In the genomic region with DNA sequence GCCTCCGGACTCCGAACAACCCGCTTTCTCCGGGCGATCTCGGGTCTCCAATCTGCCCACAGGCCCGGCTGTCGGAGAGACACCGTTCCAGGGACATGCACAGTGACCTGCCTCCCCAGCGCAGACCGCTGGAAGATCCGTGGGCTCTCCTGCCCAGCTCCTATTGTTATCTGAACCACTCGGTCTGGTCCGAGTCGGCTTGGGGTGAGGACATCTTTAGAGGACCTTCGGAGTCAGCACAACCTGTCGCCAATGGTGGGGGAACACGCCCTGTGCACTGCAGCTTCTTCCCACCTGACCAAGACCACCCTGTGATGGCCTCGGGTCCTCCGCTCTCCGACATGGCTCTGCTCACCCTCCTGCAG, we compare ENCODE assay signal across 9 mouse cellular contexts. TPM values are rescaled to one million over a fixed set of nuclear protein-coding genes. Genes with fewer than 3 reads are reported as not detected.
DNase-seq lines count a peak whose midpoint lies in the region; ATAC-seq lines count a peak whose summit lies in the region.
"Had no signal": no experiment of that assay in that cellular context is flagged by ENCODE, and none has a peak within 500 bp of the region (broad histone marks: within the 10 kb centered on the region; RNA-seq: fewer than 3 reads in every experiment).

No protein-coding gene starts in this region.

- H3K27ac ChIP-seq in heart, embryonic 12.5 days (ENCODE audit: poor library complexity, severe bottlenecking): no peak overlapping the region
- no peak overlapping the region for H3K27ac ChIP-seq in hindbrain, embryonic 13.5 days
- no peak overlapping the region for H3K27ac ChIP-seq in midbrain, embryonic 11.5 days (ENCODE audit: low read depth, low read length)

- no peaks in the 10 kb centered on the region for H3K9me3 ChIP-seq in heart, embryonic 12.5 days (replicated peaks)
- no peaks in the 10 kb centered on the region for H3K9me3 ChIP-seq in hindbrain, embryonic 13.5 days
- H3K9me3 ChIP-seq in midbrain, embryonic 11.5 days (ENCODE audit: control insufficient read depth, low read length): no peaks in the 10 kb centered on the region

- H3K4me1 ChIP-seq in heart, embryonic 12.5 days (replicated peaks): peaks cover 16% of the 10 kb centered on the region
- H3K4me1 ChIP-seq in hindbrain, embryonic 13.5 days (replicated peaks): peaks cover 13% of the 10 kb centered on the region
- peaks cover 7% of the 10 kb centered on the region for H3K4me1 ChIP-seq in midbrain, embryonic 11.5 days (ENCODE audit: control insufficient read depth, insufficient read depth, low read length)

- no peak for ATAC-seq in heart, embryonic 12.5 days (ENCODE audit: insufficient number of reproducible peaks, low FRiP score)
- 0 out of 2 replicates have a peak, but pooled peaks have one; percentile 19 for ATAC-seq in hindbrain, embryonic 13.5 days (ENCODE audit: low FRiP score)
- ATAC-seq in midbrain, embryonic 11.5 days (ENCODE audit: low FRiP score): peak; percentile 25; the same call in 1 of the 2 replicates
- no peak for ATAC-seq in erythroblast, adult 5-6 weeks (replicated peaks; ENCODE audit: low FRiP score, poor library complexity, severe bottlenecking)
- ATAC-seq: CD4-positive, CD25-positive, alpha-beta regulatory T cell, adult 4 months had no signal

- H3K4me2 ChIP-seq in heart, embryonic 12.5 days: peak overlapping the region; percentile 87
- H3K4me2 ChIP-seq in hindbrain, embryonic 13.5 days: peak overlapping the region; percentile 73
- peak overlapping the region; percentile 85 for H3K4me2 ChIP-seq in midbrain, embryonic 11.5 days

- H3K36me3 ChIP-seq in heart, embryonic 12.5 days: no peaks in the 10 kb centered on the region
- H3K36me3 ChIP-seq in hindbrain, embryonic 13.5 days: no peaks in the 10 kb centered on the region
- H3K36me3 ChIP-seq in midbrain, embryonic 11.5 days (ENCODE audit: control insufficient read depth, insufficient read depth, low read length): no peaks in the 10 kb centered on the region

- DNase-seq in heart, adult 9 months (ENCODE audit: low spot score in 2 of 2): no peak
- DNase-seq in ZHBTc4 (ENCODE audit: low read depth, low spot score): peak; percentile 26
- DNase-seq in midbrain, embryonic 11.5 days (ENCODE audit: low spot score, missing footprints): peak; percentile 90
- no peak for DNase-seq in cerebellum, adult 9-11 months
- no peak for DNase-seq in right cerebral cortex, postnatal 14 days

- WGBS in heart, embryonic 12.5 days: 17% methylated on average over 21 of the region's 21 CpGs
- 19% methylated on average over 21 of the region's 21 CpGs for WGBS in hindbrain, embryonic 13.5 days
- 20% methylated on average over 21 of the region's 21 CpGs for WGBS in midbrain, embryonic 11.5 days

- peak overlapping the region; percentile 59 for H3K9ac ChIP-seq in heart, embryonic 12.5 days
- H3K9ac ChIP-seq in hindbrain, embryonic 13.5 days: peak overlapping the region; percentile 72
- H3K9ac ChIP-seq in midbrain, embryonic 11.5 days (ENCODE audit: low read length): peak overlapping the region; percentile 61

- H3K27me3 ChIP-seq in heart, embryonic 12.5 days (replicated peaks): peaks cover 30% of the 10 kb centered on the region
- peaks cover 19% of the 10 kb centered on the region for H3K27me3 ChIP-seq in hindbrain, embryonic 13.5 days
- H3K27me3 ChIP-seq in midbrain, embryonic 11.5 days (ENCODE audit: control insufficient read depth, insufficient read depth, low read length): peaks cover 14% of the 10 kb centered on the region

- H3K4me3 ChIP-seq in heart, embryonic 12.5 days: peak overlapping the region; percentile 46
- H3K4me3 ChIP-seq in hindbrain, embryonic 13.5 days: peak overlapping the region; percentile 43
- H3K4me3 ChIP-seq in midbrain, embryonic 11.5 days (ENCODE audit: low read depth, low read length): peak overlapping the region; percentile 41

RNA-seq across cellular contexts. Expression of a gene that starts 35.4 kb away (rescaled TPM):
- 0.15 and 0.22 TPM in 2 replicates for polyA plus RNA-seq in heart, embryonic 12.5 days (2016; fragmentation: Nextera tagmentation; extraction: Ambion mirVana)
- 0.18 TPM in 2 replicates for polyA plus RNA-seq in hindbrain, embryonic 13.5 days (2015; fragmentation: Nextera tagmentation; extraction: Ambion mirVana)
- polyA plus RNA-seq in midbrain, embryonic 11.5 days (2014; fragmentation: Nextera tagmentation; extraction: Ambion mirVana): not detected in 2 replicates
- 1.5 TPM in 1 of 2 replicates, not detected in the other for total RNA-seq in erythroblast, adult 5-6 weeks (2015; ENCODE audit: low replicate concordance)
- 0.42 and 1.0 TPM in 2 replicates for total RNA-seq in erythroblast, adult 5-6 weeks (2017; ENCODE audit: low replicate concordance)

Comparison
In these comparisons a context has a peak if more than half of its experiments do, and no peak if none do; other contexts are left out.
1. ATAC-seq: peak in hindbrain, embryonic 13.5 days (single experiment) and midbrain, embryonic 11.5 days (single experiment); none in heart, embryonic 12.5 days (single experiment) and erythroblast, adult 5-6 weeks (single experiment).
2. DNase-seq: peak in ZHBTc4 (single experiment) and midbrain, embryonic 11.5 days (single experiment); none in heart, adult 9 months (0 of 2), cerebellum, adult 9-11 months (single experiment) and right cerebral cortex, postnatal 14 days (single experiment).
3. Peak in every context shown above with its lines, with median percentiles within 50 percentile points of each other: H3K4me2 ChIP-seq, H3K4me3 ChIP-seq and H3K9ac ChIP-seq.